Mouse (Mus musculus): ENCODE measurements around the gene Wrap53.

DNA sequence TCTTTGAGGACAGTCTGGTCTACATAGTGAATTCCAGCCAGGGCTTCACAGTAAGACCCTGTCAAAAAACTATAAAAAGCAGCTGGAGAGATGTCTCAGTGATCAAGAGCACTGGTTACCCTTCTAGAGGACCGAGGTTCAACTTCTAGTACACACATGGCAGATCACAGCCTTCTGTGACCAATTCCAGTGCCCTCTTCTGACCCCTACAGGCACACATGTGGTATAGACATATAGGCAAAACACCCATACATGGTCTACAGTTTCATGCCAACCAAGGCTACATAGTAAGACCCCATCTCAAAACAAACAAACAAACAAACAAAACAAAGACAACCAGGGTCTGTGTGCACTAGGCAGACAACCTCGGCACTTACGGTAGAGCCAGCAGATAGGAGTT, 4.8 kb downstream of the Wrap53 start:
- TF ChIP-seq CTCF (IDR thresholded peaks at IDR 0.05; ENCODE audit: control insufficient read depth, insufficient read depth, insufficient replicate concordance, low read depth, low read length) (no peak), POLR2A (IDR thresholded peaks at IDR 0.05; ENCODE audit: control insufficient read depth, low read depth, low read length) (no peak)
